ENCODE assay signal across 8 mouse cellular contexts in genomic region chr12:84449887-84450286, GRCm38 (mm10). TPM values are rescaled to one million over a fixed set of nuclear protein-coding genes. Genes with fewer than 3 reads are reported as not detected.
DNase-seq lines count a peak whose midpoint lies in the region; ATAC-seq and TF ChIP-seq lines count a peak whose summit lies in the region.

No protein-coding gene starts in this region.

- H3K4me3 ChIP-seq in MEL (ENCODE audit: control insufficient read depth in 1 of 2, insufficient read depth in 1 of 2, low read depth in 2 of 2, low read length in 2 of 2), result peak overlapping the region; percentile 77 to 89
- H3K4me3 ChIP-seq in hindbrain, embryonic 12.5 days, result peak overlapping the region; percentile 72; the same call in 1 of the 2 replicates
- H3K4me3 ChIP-seq in liver, embryonic 13.5 days (replicated peaks), result peak overlapping the region; percentile 72

- TF ChIP-seq POLR2A in MEL (IDR thresholded peaks at IDR 0.05; ENCODE audit: control insufficient read depth in 1 of 2, insufficient read depth in 1 of 2, low read depth in 1 of 2, low read length in 2 of 2, poor library complexity in 1 of 2), result no peak

- TF ChIP-seq EP300 in MEL (IDR thresholded peaks at IDR 0.05; ENCODE audit: low read depth in 1 of 2, low read length in 2 of 2), result no peak

- H3K27me3 ChIP-seq in MEL (ENCODE audit: control insufficient read depth in 1 of 2, insufficient read depth in 2 of 2, low read length in 2 of 2), result no peaks in the 10 kb centered on the region
- H3K27me3 ChIP-seq in hindbrain, embryonic 12.5 days, result 0 out of 2 replicates have a peak, but pooled peaks cover 4% of the 10 kb centered on the region
- H3K27me3 ChIP-seq in liver, embryonic 13.5 days, result peaks cover 17% of the 10 kb centered on the region; the same call in 1 of the 2 replicates

- ATAC-seq in hindbrain, embryonic 12.5 days (ENCODE audit: low FRiP score), result no peak
- ATAC-seq in liver, embryonic 13.5 days (ENCODE audit: low read depth), result no peak
- no peak for ATAC-seq in monocyte, adult 5-6 weeks (replicated peaks; ENCODE audit: insufficient number of reproducible peaks, low FRiP score, low TSS enrichment, poor library complexity, severe bottlenecking)

- peaks cover 0 to 17% of the 10 kb centered on the region in 2 experiments; a peak in 2 of 4 replicates for H3K36me3 ChIP-seq in MEL (ENCODE audit: control insufficient read depth in 1 of 2, insufficient read depth in 2 of 2, low read length in 2 of 2)
- H3K36me3 ChIP-seq in hindbrain, embryonic 12.5 days, result no peaks in the 10 kb centered on the region
- H3K36me3 ChIP-seq in liver, embryonic 13.5 days, result 0 out of 2 replicates have a peak, but pooled peaks cover under 1% of the 10 kb centered on the region

- peak overlapping the region; percentile 86 for H3K4me2 ChIP-seq in hindbrain, embryonic 12.5 days (replicated peaks)
- peak overlapping the region; percentile 93 for H3K4me2 ChIP-seq in liver, embryonic 13.5 days

- no peak for TF ChIP-seq CTCF in MEL (IDR thresholded peaks at IDR 0.05 in 2 of 3, conservative IDR thresholded peaks at IDR 0.05 in 1 of 3; ENCODE audit: control insufficient read depth in 1 of 3, insufficient read depth in 1 of 3, low read depth in 2 of 3, low read length in 3 of 3, poor library complexity in 1 of 3, severe bottlenecking in 1 of 3)

- no peaks in the 10 kb centered on the region for H3K9me3 ChIP-seq in MEL (replicated peaks; ENCODE audit: insufficient read depth, low read length)
- no peaks in the 10 kb centered on the region for H3K9me3 ChIP-seq in hindbrain, embryonic 12.5 days (replicated peaks)
- no peaks in the 10 kb centered on the region for H3K9me3 ChIP-seq in liver, embryonic 13.5 days (replicated peaks)

- peak overlapping the region; percentile 61 for H3K9ac ChIP-seq in MEL (ENCODE audit: control insufficient read depth, low read depth, low read length, poor library complexity, severe bottlenecking)
- H3K9ac ChIP-seq in hindbrain, embryonic 12.5 days, result peak overlapping the region; percentile 61; the same call in 1 of the 2 replicates
- peak overlapping the region; percentile 79 for H3K9ac ChIP-seq in liver, embryonic 13.5 days

- H3K27ac ChIP-seq in MEL (ENCODE audit: control insufficient read depth, low read depth, low read length), result no peak overlapping the region
- H3K27ac ChIP-seq in hindbrain, embryonic 12.5 days, result no peak overlapping the region
- H3K27ac ChIP-seq in liver, embryonic 13.5 days, result peak overlapping the region; percentile 78; the same call in 1 of the 2 replicates

- peaks cover 3 to 12% of the 10 kb centered on the region in 2 experiments; a peak in 3 of 4 replicates for H3K4me1 ChIP-seq in MEL (ENCODE audit: control insufficient read depth in 1 of 2, insufficient read depth in 2 of 2, low read length in 2 of 2)
- H3K4me1 ChIP-seq in hindbrain, embryonic 12.5 days, result peaks cover 20% of the 10 kb centered on the region
- peaks cover 37% of the 10 kb centered on the region for H3K4me1 ChIP-seq in liver, embryonic 13.5 days (replicated peaks)

- TF ChIP-seq RAD21 in MEL (IDR thresholded peaks at IDR 0.05; ENCODE audit: low read depth, low read length), result no peak

- peaks cover 13% of the 10 kb centered on the region for H3K79me2 ChIP-seq in MEL (ENCODE audit: control insufficient read depth, insufficient read depth, low read length, poor library complexity)

- 50% methylated on average over 10 of the region's 10 CpGs for WGBS in hindbrain, embryonic 12.5 days
- 36% methylated on average over 10 of the region's 10 CpGs for WGBS in liver, embryonic 13.5 days (ENCODE audit: insufficient replicate concordance)

- DNase-seq in adrenal gland, postnatal 14 days, result peak; percentile 12
- DNase-seq in adrenal gland, adult 8-10 months, result no peak
- DNase-seq in MEL (ENCODE audit: low read depth, low spot score), result peak; percentile 33
- DNase-seq in liver, embryonic 13.5 days, result no peak
- DNase-seq in embryo, embryonic 10.5 days (ENCODE audit: low spot score), result no peak
- no peak for DNase-seq in Muller cell, postnatal 12 days (ENCODE audit: inconsistent ontology term)

TF ChIP-seq in MEL, 35 proteins besides CTCF, POLR2A, EP300 and RAD21:
- TF ChIP-seq SMC3 (IDR thresholded peaks at IDR 0.05; ENCODE audit: low read depth, low read length) (no peak), USF1 (IDR thresholded peaks at IDR 0.05; ENCODE audit: low read depth, low read length) (no peak), ZMIZ1 (IDR thresholded peaks at IDR 0.05; ENCODE audit: low read depth, low read length) (no peak), MYB (IDR thresholded peaks at IDR 0.05; ENCODE audit: low read depth, low read length) (no peak), BHLHE40 (IDR thresholded peaks at IDR 0.05; ENCODE audit: borderline replicate concordance, low read depth, low read length) (no peak), NELFE (IDR thresholded peaks at IDR 0.05; ENCODE audit: low read depth, low read length) (no peak), NRF1 (IDR thresholded peaks at IDR 0.05; ENCODE audit: insufficient read depth, low read depth, low read length, poor library complexity, severe bottlenecking) (no peak), POLR2AphosphoS2 (IDR thresholded peaks at IDR 0.05; ENCODE audit: low read length) (no peak)

RNA-seq across cellular contexts. Expression of gene Aldh6a1, which starts 0.9 kb away (rescaled TPM):
- total RNA-seq in adrenal gland, postnatal 14 days (2021), result 232 and 242 TPM in 2 replicates
- total RNA-seq in adrenal gland, adult 8-10 months (2022), result 100 to 1,000 TPM; 125 to 228 (median 171) TPM
- 1.0 and 1.4 TPM in 2 replicates for total RNA-seq in MEL (2012; rRNA removed)
- 1 to 10 TPM in 1 of 2 experiments, not detected in 1; 2.9 TPM for polyA plus RNA-seq in MEL (2012; ENCODE audit: insufficient read depth in 1 of 2, insufficient read length in 2 of 2, low read depth in 1 of 2, low replicate concordance in 2 of 2, missing spikeins in 1 of 2)
- 32.6 and 33.9 TPM in 2 replicates for polyA plus RNA-seq in hindbrain, embryonic 12.5 days (2016; fragmentation: Nextera tagmentation; extraction: Ambion mirVana)
- polyA plus RNA-seq in liver, embryonic 13.5 days (2015; fragmentation: Nextera tagmentation; extraction: Ambion mirVana), result 17.0 and 23.4 TPM in 2 replicates
- total RNA-seq in monocyte, adult 5-6 weeks (2017), result 3.8 to 6.3 TPM (median 4.5 TPM) in 3 replicates

RNA-seq across cellular contexts. Expression of gene Lin52, which starts 1.3 kb away (rescaled TPM):
- total RNA-seq in adrenal gland, postnatal 14 days (2021), result 11.6 and 15.2 TPM in 2 replicates
- 10 to 100 TPM; 17.8 to 21.3 (median 19.6) TPM for total RNA-seq in adrenal gland, adult 8-10 months (2022)
- 4.9 and 6.7 TPM in 2 replicates for total RNA-seq in MEL (2012; rRNA removed)
- polyA plus RNA-seq in MEL (2012; ENCODE audit: insufficient read depth in 1 of 2, insufficient read length in 2 of 2, low read depth in 1 of 2, low replicate concordance in 2 of 2, missing spikeins in 1 of 2), result 1 to 10 TPM in 1 of 2 experiments, not detected in 1; 7.7 TPM
- 31.1 and 31.8 TPM in 2 replicates for polyA plus RNA-seq in hindbrain, embryonic 12.5 days (2016; fragmentation: Nextera tagmentation; extraction: Ambion mirVana)
- 12.7 and 14.4 TPM in 2 replicates for polyA plus RNA-seq in liver, embryonic 13.5 days (2015; fragmentation: Nextera tagmentation; extraction: Ambion mirVana)
- 21.2 to 23.0 TPM (median 21.7 TPM) in 3 replicates for total RNA-seq in monocyte, adult 5-6 weeks (2017)

RNA-seq across cellular contexts. Expression of gene Rnf113a2, which starts 32.9 kb away (rescaled TPM):
- total RNA-seq in adrenal gland, postnatal 14 days (2021), result 17.1 and 20.8 TPM in 2 replicates
- total RNA-seq in adrenal gland, adult 8-10 months (2022), result 10 to 100 TPM; 15.0 to 19.2 (median 17.6) TPM
- total RNA-seq in MEL (2012; rRNA removed), result 0.15 TPM in 1 of 2 replicates, not detected in the other
- polyA plus RNA-seq in MEL (2012; ENCODE audit: insufficient read depth in 1 of 2, insufficient read length in 2 of 2, low read depth in 1 of 2, low replicate concordance in 2 of 2, missing spikeins in 1 of 2), result under 1 TPM in 1 of 2 experiments, not detected in 1; 0.10 TPM
- polyA plus RNA-seq in hindbrain, embryonic 12.5 days (2016; fragmentation: Nextera tagmentation; extraction: Ambion mirVana), result 29.2 and 29.9 TPM in 2 replicates
- polyA plus RNA-seq in liver, embryonic 13.5 days (2015; fragmentation: Nextera tagmentation; extraction: Ambion mirVana), result 15.8 and 20.2 TPM in 2 replicates
- 66.2 to 82.0 TPM (median 67.1 TPM) in 3 replicates for total RNA-seq in monocyte, adult 5-6 weeks (2017)

RNA-seq across cellular contexts. Expression of gene Bbof1, which starts 41.0 kb away (rescaled TPM):
- total RNA-seq in adrenal gland, postnatal 14 days (2021), result 3.9 and 7.2 TPM in 2 replicates
- 1 to 10 TPM; 1.2 to 3.5 (median 2.0) TPM for total RNA-seq in adrenal gland, adult 8-10 months (2022)
- 0.69 and 0.81 TPM in 2 replicates for total RNA-seq in MEL (2012; rRNA removed)
- 1 to 10 TPM in 1 of 2 experiments, not detected in 1; 1.3 TPM for polyA plus RNA-seq in MEL (2012; ENCODE audit: insufficient read depth in 1 of 2, insufficient read length in 2 of 2, low read depth in 1 of 2, low replicate concordance in 2 of 2, missing spikeins in 1 of 2)
- polyA plus RNA-seq in hindbrain, embryonic 12.5 days (2016; fragmentation: Nextera tagmentation; extraction: Ambion mirVana), result 1.2 and 2.6 TPM in 2 replicates
- 0.24 and 0.75 TPM in 2 replicates for polyA plus RNA-seq in liver, embryonic 13.5 days (2015; fragmentation: Nextera tagmentation; extraction: Ambion mirVana)
- 0.75 to 0.87 TPM in 2 of 3 replicates, not detected in the other for total RNA-seq in monocyte, adult 5-6 weeks (2017)

RNA-seq across cellular contexts. Expression of gene Entpd5, which starts 41.1 kb away (rescaled TPM):
- 81.4 and 86.0 TPM in 2 replicates for total RNA-seq in adrenal gland, postnatal 14 days (2021)
- total RNA-seq in adrenal gland, adult 8-10 months (2022), result 100 to 1,000 TPM; 101 to 157 (median 123) TPM
- total RNA-seq in MEL (2012; rRNA removed), result 5.7 and 8.7 TPM in 2 replicates
- 10 to 100 TPM in 1 of 2 experiments, not detected in 1; 12.8 TPM for polyA plus RNA-seq in MEL (2012; ENCODE audit: insufficient read depth in 1 of 2, insufficient read length in 2 of 2, low read depth in 1 of 2, low replicate concordance in 2 of 2, missing spikeins in 1 of 2)
- 11.9 and 12.3 TPM in 2 replicates for polyA plus RNA-seq in hindbrain, embryonic 12.5 days (2016; fragmentation: Nextera tagmentation; extraction: Ambion mirVana)
- 11.5 and 14.1 TPM in 2 replicates for polyA plus RNA-seq in liver, embryonic 13.5 days (2015; fragmentation: Nextera tagmentation; extraction: Ambion mirVana)
- 7.0 to 10.6 TPM (median 8.4 TPM) in 3 replicates for total RNA-seq in monocyte, adult 5-6 weeks (2017)

Comparison
In these comparisons a context has a peak if more than half of its experiments do, and no peak if none do; other contexts are left out.
1. DNase-seq: peak in adrenal gland, postnatal 14 days (single experiment) and MEL (single experiment); none in adrenal gland, adult 8-10 months (single experiment), liver, embryonic 13.5 days (single experiment), embryo, embryonic 10.5 days (single experiment) and Muller cell, postnatal 12 days (single experiment).
2. RNA of gene Aldh6a1, which starts 0.9 kb away (total RNA-seq): 232 to 242 TPM in adrenal gland, postnatal 14 days and 125 to 228 TPM in adrenal gland, adult 8-10 months; 3.8 to 6.3 TPM in monocyte, adult 5-6 weeks and 1.0 to 1.4 TPM in MEL; every median in the first group is over 10 times any median in the second.
3. RNA of gene Rnf113a2, which starts 32.9 kb away (total RNA-seq): 66.2 to 82.0 TPM in monocyte, adult 5-6 weeks, 15.0 to 19.2 TPM in adrenal gland, adult 8-10 months and 17.1 to 20.8 TPM in adrenal gland, postnatal 14 days; 0.15 TPM in MEL; every median in the first group is over 10 times any median in the second.
4. Peak in every context shown above with its lines, with median percentiles within 50 percentile points of each other: H3K4me3 ChIP-seq and H3K9ac ChIP-seq.